Mouse (Mus musculus) spleen, adult 2 months (tissue): ENCODE measurements around the gene Prex1.

ENCODE experiments used
- CTCF ChIP-seq: fragments of 200-500 bp; IDR thresholded peaks from 2 replicates; pipeline ENCODE4 v1.5.1; 2011; ENCODE audit warnings: mild to moderate bottlenecking, inconsistent platforms; ENCODE audit not compliant: insufficient read depth, insufficient read length, insufficient replicate concordance; ENCODE audit errors: extremely low read depth
- POLR2A ChIP-seq: fragments of 200-500 bp; IDR thresholded peaks from 2 replicates; pipeline ENCODE4 v1.6.1; 2011; ENCODE audit warnings: low read depth, low read length, inconsistent platforms

DNA sequence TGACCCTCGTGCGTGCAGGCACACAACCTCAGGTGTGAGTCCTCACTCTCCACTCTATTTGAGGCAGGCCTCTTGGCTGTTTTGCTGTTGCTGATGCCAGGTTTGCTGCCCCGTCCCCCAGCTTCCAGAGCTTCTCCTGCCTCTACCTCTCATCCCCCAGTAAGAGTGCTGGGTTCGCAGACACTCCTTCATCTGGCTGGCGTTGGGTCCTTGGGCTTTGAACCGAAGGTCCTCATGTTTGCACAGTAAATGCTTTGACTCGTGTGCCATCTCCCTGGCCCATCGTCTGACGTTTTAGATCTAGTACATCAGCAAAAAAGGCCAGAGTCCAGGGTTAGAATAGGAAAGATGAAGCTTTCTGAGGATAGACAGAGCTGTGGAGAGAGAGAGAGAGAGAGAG lies 43.7 kb downstream of the Prex1 start:
- TF ChIP-seq CTCF: no peak
- no peak for TF ChIP-seq POLR2A
